Mouse (Mus musculus) cerebellum, postnatal 4 days (tissue): ENCODE data around the gene Shf.
"Not testable (repeated sequence)": the region's sequence is repeated elsewhere in the genome, so short reads cannot be mapped to it uniquely, and the experiment has no call there.

Experiments
- DNase-seq, 2 experiments: peaks; one replicate each; pipeline ENCODE4 v3.0.0; 2022; ENCODE audit warnings: low spot score in 2 of 2, mixed read lengths in 1 of 2

Shf gene

DNA sequence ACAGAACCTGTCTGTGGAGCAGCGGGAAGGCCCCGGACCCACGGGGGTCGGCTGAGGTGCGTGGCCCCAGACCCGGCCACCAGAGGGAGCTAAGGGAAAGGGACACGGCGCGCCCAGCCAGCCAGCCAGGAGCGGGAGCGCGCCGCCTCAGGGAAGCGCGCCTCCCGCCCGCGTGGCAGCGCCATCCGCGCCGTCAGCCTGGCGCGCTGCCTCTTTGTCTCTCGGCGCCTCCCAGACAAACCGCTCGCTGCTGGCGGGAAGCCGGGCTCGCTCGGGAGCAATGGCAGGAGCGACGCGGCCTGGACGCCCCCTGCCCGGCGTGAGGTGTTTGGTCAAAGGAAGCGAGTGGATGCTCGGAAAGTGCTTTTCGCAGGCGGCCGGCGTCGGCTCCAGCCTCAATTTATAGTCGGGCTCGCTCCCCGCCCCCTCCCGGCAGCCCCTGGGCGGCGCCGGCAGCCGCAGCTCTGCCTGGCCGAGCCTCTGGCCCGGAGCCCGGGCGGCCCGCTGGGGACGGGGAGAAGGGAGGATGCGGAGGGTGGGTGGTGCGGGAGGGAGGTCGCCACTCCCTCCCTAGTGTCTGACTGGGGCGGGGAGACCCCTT lies 20.3 kb downstream of the Shf start:
- DNase-seq: peak; percentile 67 to 90

- DNase-seq: no peak
These were observed 21.7 kb downstream of the Shf start for GRCm38 (mm10) chr2:122347257-122347656.

DNA sequence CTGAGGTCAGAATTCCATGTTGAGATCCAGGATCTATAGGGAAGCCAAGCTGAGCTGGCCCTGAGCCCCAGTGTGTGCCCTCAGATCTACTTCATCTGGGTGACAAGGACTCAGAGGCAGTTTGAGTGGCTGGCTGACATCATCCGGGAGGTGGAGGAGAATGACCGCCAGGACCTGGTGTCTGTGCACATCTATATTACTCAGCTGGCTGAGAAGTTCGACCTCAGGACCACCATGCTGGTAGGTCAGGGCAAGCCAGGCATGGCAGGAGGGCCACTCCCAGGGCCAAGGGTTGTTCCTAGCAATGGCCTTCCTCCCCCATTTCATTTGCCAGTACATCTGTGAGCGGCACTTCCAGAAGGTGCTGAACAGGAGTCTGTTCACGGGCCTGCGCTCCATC lies 22.8 kb downstream of the Shf start:
- not testable (repeated sequence) for DNase-seq

DNA sequence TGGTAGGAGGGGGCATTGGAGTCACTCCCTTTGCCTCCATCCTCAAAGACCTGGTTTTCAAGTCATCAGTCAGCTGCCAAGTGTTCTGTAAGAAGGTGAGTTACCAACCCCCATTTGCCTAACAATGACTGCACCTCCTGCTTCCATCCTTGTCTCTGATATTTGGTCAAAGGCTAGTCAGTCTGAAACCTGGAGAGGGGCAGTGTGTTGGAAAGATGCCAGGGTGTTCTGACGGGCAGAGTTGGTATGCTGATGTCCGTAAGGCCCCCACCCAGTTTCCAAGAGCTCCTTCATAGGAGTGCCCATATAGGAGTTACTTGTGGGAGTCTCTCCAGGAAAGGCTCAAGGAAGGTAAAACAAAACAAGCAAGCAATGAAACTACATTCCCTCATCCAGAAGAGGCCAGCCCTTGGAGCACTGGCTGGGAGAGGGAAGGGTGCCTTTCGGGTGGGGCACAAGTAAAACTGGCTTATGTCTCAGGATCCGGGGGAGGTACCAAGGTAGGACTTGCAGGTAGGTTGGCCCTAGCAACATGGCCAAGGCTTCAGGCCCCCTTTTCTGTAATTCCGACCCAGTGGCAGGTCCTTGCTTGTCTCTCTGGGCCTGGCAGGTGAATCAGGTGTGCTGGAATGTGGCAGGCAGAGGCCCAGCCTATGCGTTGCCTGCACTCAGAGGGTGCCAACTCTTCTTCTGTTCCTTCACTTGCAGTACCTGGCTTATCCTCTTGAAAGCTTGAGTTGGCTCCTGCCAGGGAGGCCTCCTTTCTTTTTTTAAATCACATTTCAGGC lies 23.7 kb downstream of the Shf start:
- no peak for DNase-seq

DNA sequence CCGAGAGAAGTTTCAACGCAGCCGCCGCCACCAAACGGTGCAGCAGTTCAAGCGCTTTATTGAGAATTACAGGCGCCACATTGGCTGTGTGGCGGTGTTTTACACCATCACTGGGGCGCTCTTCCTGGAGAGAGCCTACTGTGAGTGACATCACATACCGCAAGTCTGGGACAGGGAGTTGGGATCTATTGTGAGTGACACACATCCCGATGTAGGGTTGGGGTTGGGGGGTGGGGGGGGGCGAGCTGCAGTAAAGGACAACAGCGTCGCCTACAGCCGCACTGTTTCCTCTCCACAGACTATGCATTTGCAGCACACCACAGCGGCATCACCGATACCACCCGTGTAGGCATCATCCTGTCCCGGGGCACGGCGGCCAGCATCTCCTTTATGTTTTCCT lies 31.7 kb downstream of the Shf start:
- no peak for DNase-seq

- no peak for DNase-seq
These were observed 34.8 kb downstream of the Shf start for GRCm38 (mm10) chr2:122334170-122334569.

- no peak for DNase-seq
These were observed 36.7 kb downstream of the Shf start for GRCm38 (mm10) chr2:122332222-122332621.

GRCm38 (mm10) chr2:122330317-122330716 lies 38.6 kb downstream of the Shf start:
- not testable (repeated sequence) for DNase-seq

- no peak for DNase-seq
These were observed 41.0 kb downstream of the Shf start for GRCm38 (mm10) chr2:122327986-122328385.

DNA sequence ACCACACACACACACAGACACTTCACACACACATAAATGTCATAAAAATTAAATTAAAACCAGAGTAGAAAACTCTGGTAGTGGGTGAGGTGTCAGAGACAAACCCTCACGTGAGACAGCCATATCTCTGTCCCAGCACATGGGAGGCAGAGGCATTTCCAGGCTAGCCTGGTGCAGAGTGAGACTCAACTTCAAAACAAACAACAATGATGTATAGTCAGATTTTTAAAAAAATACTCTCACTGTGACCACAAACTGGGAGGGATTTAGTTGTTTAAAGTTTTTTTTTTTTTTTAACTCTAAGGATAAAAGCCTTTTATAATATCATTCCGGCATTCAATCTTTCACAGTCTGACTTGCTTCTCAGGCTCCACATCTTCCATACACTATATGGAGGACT lies 43.6 kb downstream of the Shf start:
- no peak for DNase-seq

- DNase-seq: no peak
These were observed 44.4 kb downstream of the Shf start for GRCm38 (mm10) chr2:122324586-122324985.

DNA sequence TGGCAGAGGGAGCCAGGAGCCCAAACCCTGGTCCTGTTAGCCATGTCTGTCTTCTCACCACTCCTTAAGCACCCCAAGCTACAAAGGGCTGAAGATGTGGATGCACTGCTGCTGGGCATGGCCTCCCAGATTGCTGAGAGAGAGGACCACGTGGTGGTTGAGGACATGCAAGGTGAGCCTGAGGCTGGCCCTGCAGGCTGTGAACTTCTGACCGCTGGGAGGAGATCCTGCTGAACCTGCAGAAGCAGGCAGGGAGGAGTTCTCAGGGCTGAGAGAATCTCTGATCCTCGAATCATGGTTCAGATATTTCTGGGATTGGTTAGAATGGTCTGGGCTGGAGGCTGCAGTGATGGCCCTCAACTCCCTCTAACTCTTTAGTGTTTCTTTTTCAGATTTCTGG lies 45.0 kb downstream of the Shf start:
- no peak for DNase-seq

GRCm38 (mm10) chr2:122317384-122317783 lies 51.6 kb downstream of the Shf start:
- DNase-seq: no peak

- DNase-seq: no peak
These were observed 53.6 kb downstream of the Shf start, which contains the start of gene Duox1 for GRCm38 (mm10) chr2:122315372-122315771. Duox1 (plus strand) TSS chr2:122315672.

DNA sequence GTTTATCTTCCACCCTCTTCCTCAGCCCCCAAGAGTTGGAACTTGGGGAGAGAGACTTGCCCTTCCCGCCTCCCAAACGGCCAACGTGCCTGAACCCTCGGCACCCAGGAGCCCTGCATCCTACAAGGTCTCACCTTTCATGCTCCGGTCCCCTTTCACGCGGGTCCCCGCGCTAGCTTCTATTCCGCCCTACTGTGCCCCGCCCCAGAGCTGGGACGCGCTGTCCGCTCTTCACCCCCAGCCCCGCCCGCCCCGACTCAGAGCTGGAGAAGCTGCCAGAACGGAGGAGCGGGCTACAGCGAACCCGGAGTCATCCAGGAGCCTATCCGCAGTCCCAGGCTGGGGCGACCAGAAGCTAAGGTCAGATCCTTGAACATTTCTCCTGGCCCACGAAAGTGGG lies 55.4 kb downstream of the Shf start, which contains the start of gene Duoxa1:
Gene Duoxa1, minus strand, starts transcription at position 195 of the 400 bp plus-strand sequence.
- DNase-seq: no peak

- peak; percentile 68 to 82 for DNase-seq
These were observed 56.1 kb downstream of the Shf start for GRCm38 (mm10) chr2:122312722-122313417.

DNA sequence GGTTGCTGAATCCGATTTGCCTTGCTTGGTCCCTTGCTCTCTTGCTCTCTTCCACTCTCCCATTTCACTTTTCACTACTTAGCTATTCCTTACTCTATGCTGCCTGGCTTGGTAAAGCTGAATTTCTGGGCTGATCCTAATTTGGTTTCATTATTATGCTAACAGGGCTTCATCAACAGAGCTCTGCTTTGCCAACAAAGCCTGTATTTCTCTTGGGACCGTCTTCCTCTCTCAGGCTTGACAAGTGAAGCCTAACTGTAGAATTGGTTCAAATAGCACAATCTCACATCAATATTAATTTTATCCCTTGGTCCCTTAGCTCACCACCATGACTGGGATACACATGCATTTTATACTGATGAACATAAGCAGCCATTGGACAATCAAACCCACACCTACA lies 57.4 kb downstream of the Shf start:
- DNase-seq: no peak

DNA sequence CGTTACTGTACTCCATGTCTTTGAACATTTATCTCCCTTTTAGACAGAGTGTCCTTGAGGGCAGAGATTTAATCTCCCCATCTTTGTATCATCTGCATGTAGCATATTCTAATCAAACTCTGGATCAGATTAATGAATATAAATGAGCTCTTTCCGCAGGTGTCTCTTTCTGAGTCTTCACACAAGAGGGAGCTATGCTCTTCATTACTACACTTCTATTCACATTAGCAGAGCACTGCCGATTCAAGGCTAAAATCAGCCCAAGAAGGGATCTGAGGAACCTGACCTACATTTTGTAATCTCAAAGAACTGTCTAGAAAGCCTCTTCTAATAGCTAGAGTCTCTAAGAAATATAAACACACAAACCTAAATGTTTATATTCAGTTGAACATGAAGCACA lies 59.3 kb downstream of the Shf start:
- no peak for DNase-seq

DNA sequence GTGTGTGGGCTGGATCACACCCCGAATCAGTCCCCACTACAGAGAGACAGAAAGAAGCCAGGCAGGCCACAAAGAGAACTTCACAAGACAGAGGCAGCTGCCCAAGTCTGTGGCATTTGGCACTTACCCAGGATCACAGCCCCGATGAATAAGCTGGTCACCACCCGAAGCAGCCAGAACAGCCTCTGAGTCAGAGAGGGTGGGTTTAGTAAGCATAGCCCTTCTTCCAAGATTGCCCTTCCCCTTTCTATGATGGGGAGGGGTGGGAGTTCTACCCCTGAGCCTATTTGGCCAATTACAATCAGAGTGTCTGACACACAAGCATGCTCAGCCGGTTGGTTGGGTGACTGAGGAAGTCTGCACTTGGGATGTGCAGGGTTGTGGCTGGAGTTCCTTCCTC lies 62.8 kb downstream of the Shf start:
- peak in 1 of 2 experiments; percentile 45 for DNase-seq

- no peak for DNase-seq
These were observed 63.7 kb downstream of the Shf start for GRCm38 (mm10) chr2:122305097-122305892.

- DNase-seq: no peak
These were observed 64.4 kb downstream of the Shf start for GRCm38 (mm10) chr2:122304544-122304943.
